Mouse (Mus musculus): ENCODE results near the gene S100pbp. TPM values are rescaled to one million over a fixed set of nuclear protein-coding genes. Genes with fewer than 3 reads are reported as not detected.

S100pbp gene
- polyA plus RNA-seq, 1 experiment from 2014 or later: 25.4 TPM

- H3K27ac ChIP-seq: 0 out of 2 replicates have a peak overlapping the region, but pooled peaks have one; percentile 66
- no peak for ATAC-seq (ENCODE audit: insufficient number of reproducible peaks, insufficient read depth, low FRiP score, low TSS enrichment, low read depth)
- peak overlapping the region; percentile 61 for H3K9ac ChIP-seq
- peak overlapping the region; percentile 56 for H3K4me2 ChIP-seq
- 23% methylated on average over 8 of the region's 8 CpGs for WGBS
- H3K4me1 ChIP-seq: peaks cover 81% of the 10 kb centered on the region
- peak overlapping the region; percentile 33 for H3K4me3 ChIP-seq
- H3K9me3 ChIP-seq: no peaks in the 10 kb centered on the region
- H3K27me3 ChIP-seq: peaks cover 25% of the 10 kb centered on the region
- peaks cover 24% of the 10 kb centered on the region for H3K36me3 ChIP-seq
These were observed 38.5 kb upstream of the S100pbp start for GRCm38 (mm10) chr4:129227985-129228381.

DNA sequence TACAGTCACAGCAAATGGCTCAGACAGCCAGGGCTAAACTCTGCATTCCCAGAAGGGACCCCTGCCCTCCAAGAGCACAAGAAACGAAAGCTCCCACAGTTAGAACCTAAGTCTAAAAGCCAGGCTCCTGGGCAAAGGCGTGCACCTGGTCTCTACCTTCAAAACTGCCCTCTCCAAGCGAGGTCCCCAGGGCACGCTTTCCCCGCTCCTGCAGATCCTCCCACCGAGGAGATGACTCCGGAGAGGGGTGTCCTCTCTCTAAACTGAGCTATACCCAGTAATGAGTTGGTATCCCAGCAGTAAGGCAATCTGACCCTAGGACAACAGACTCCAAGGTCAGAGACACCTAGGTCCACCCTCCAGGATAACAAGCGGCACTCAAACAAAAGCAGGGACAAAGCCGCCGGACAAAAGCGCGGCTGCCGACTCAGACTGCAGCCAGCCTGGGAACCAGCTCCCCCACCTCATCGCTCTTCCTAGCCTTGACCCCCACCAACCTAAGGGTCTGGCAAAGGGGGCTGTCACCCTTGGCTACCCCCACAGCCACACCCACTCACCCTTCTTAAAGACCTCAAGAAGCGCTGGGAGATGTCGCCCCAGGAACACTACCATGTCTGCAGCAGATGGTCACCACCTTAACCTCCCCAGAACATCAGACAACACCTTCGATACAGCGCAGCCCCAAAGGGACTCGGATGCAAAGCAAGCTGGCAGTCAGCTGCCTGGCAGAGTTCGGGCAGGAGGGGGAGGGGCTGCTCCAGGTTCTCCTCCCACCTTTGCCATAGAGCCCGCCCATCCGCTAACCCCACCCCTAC lies 37.9 kb upstream of the S100pbp start:
- WGBS: 8% methylated on average over 22 of the region's 22 CpGs
- H3K4me1 ChIP-seq: peaks cover 79% of the 10 kb centered on the region
- peak overlapping the region; percentile 56 for H3K4me2 ChIP-seq
- no peaks in the 10 kb centered on the region for H3K9me3 ChIP-seq
- H3K27me3 ChIP-seq: peaks cover 31% of the 10 kb centered on the region
- peak overlapping the region; percentile 61 for H3K9ac ChIP-seq
- peak overlapping the region; percentile 66 for H3K27ac ChIP-seq
- ATAC-seq (ENCODE audit: insufficient number of reproducible peaks, insufficient read depth, low FRiP score, low TSS enrichment, low read depth): no peak
- H3K36me3 ChIP-seq: peaks cover 30% of the 10 kb centered on the region
- H3K4me3 ChIP-seq: peak overlapping the region; percentile 33

- peak overlapping the region; percentile 56 for H3K4me2 ChIP-seq
- H3K4me1 ChIP-seq: peaks cover 72% of the 10 kb centered on the region
- ATAC-seq (ENCODE audit: insufficient number of reproducible peaks, insufficient read depth, low FRiP score, low TSS enrichment, low read depth): peak; percentile 29; the same call in 1 of the 2 replicates
- peak overlapping the region; percentile 66; the same call in 1 of the 2 replicates for H3K27ac ChIP-seq
- H3K27me3 ChIP-seq: peaks cover 38% of the 10 kb centered on the region
- H3K36me3 ChIP-seq: peaks cover 38% of the 10 kb centered on the region
- no peaks in the 10 kb centered on the region for H3K9me3 ChIP-seq
- H3K4me3 ChIP-seq: peak overlapping the region; percentile 33
- 14% methylated on average over 5 of the region's 5 CpGs for WGBS
- 0 out of 2 replicates have a peak overlapping the region, but pooled peaks have one; percentile 61 for H3K9ac ChIP-seq
These were observed 37.0 kb upstream of the S100pbp start for GRCm38 (mm10) chr4:129226441-129226963.

DNA sequence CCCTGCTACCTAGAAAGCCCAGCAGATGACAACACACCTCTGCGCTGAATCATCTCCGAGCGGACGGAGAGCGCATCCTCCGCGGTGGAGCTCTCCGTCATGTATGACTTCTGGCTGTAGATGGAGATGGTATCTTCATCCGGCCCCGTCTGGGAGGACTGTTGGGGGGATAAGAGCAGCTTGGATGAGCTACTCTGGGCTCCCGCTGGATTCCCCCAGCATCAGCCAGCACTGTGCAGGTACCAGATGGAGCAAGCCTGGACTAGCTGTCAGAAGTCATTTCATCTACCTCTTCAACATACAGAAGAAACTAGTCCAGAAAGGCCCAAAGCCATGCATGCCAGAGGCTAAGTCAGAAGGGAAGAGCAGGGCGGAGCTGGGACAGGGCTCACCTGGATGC lies 35.8 kb upstream of the S100pbp start:
- Histone ChIP-seq H3K27me3 (peaks cover 38% of the 10 kb centered on the region), H3K4me1 (peaks cover 74% of the 10 kb centered on the region), H3K27ac (peak overlapping the region; percentile 17; the same call in 1 of the 2 replicates), H3K9ac (0 out of 2 replicates have a peak overlapping the region, but pooled peaks have one; percentile 4), H3K4me3 (no peak overlapping the region), H3K9me3 (no peaks in the 10 kb centered on the region), H3K4me2 (peak overlapping the region; percentile 56; the same call in 1 of the 2 replicates), H3K36me3 (peaks cover 50% of the 10 kb centered on the region)
- no peak for ATAC-seq (ENCODE audit: insufficient number of reproducible peaks, insufficient read depth, low FRiP score, low TSS enrichment, low read depth)
- WGBS: 89% methylated on average over 12 of the region's 12 CpGs

GRCm38 (mm10) chr4:129223421-129224281 lies 34.1 kb upstream of the S100pbp start:
- 30% methylated on average over 55 of the region's 55 CpGs for WGBS
- Histone ChIP-seq H3K9ac (peak overlapping the region; percentile 60; the same call in 1 of the 2 replicates), H3K36me3 (peaks cover 64% of the 10 kb centered on the region), H3K27ac (no peak overlapping the region), H3K4me1 (peaks cover 90% of the 10 kb centered on the region), H3K4me2 (peak overlapping the region; percentile 50), H3K9me3 (no peaks in the 10 kb centered on the region), H3K4me3 (peak overlapping the region; percentile 21), H3K27me3 (peaks cover 38% of the 10 kb centered on the region)
- ATAC-seq (ENCODE audit: insufficient number of reproducible peaks, insufficient read depth, low FRiP score, low TSS enrichment, low read depth): no peak

- ATAC-seq (ENCODE audit: insufficient number of reproducible peaks, insufficient read depth, low FRiP score, low TSS enrichment, low read depth): no peak
These were observed 32.7 kb upstream of the S100pbp start for GRCm38 (mm10) chr4:129222019-129222925.

DNA sequence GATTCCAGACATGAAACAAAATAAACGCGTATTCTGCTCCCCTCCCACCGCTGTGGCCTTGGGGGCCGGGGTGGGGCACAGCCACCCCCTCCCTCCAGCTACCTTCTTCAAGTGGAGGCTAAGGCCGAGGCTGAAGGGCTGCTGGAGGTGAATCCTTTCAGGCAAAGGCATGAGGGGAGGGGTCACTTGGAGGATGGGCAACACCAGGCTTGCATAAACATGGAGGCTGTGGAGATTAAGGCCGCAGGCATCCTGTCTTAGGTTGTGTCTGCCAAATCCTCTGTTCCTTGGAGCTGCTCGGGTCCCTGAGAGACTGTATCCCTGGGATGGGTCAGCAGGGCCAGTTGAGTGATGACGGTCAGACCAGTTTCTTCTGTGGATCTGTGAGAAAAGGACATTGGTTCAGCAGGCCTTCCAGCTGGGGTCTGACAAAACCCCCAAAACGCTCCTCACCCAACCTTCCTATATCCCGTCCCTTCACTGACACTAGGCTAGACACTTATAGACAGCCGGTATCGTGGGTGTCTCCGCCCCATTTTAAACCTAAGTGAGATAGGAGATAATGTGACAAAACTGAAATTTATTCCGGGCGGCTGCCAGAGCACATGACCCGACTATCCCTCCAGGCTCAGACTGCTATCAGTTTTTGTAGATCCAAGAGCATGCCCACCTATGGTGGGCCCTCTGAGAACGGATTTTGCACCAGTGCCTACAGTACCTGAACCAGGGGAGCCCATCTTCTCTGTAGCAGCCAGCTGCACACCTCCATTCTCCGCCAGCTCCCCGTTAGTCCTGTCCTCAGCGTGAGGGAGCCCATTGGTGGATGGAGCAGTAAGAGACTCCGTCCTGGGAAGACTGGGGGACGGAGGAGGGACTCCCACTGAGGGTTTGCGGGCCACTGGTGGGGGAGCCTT lies 31.8 kb upstream of the S100pbp start:
- Histone ChIP-seq H3K4me1 (peaks cover 85% of the 10 kb centered on the region), H3K27ac (no peak overlapping the region), H3K4me3 (no peak overlapping the region), H3K9ac (no peak overlapping the region), H3K9me3 (no peaks in the 10 kb centered on the region), H3K27me3 (peaks cover 38% of the 10 kb centered on the region), H3K4me2 (no peak overlapping the region), H3K36me3 (peaks cover 85% of the 10 kb centered on the region)
- no peak for ATAC-seq (ENCODE audit: insufficient number of reproducible peaks, insufficient read depth, low FRiP score, low TSS enrichment, low read depth)
- 74% methylated on average over 23 of the region's 23 CpGs for WGBS

More at GRCm38 (mm10) chr4:129222019-129222925, 32.7 kb upstream of the S100pbp start:
- Histone ChIP-seq H3K4me2 (no peak overlapping the region), H3K4me1 (peaks cover 90% of the 10 kb centered on the region), H3K36me3 (peaks cover 76% of the 10 kb centered on the region), H3K4me3 (no peak overlapping the region), H3K27ac (no peak overlapping the region), H3K27me3 (peaks cover 38% of the 10 kb centered on the region), H3K9me3 (no peaks in the 10 kb centered on the region), H3K9ac (no peak overlapping the region)
- WGBS: 76% methylated on average over 31 of the region's 31 CpGs

DNA sequence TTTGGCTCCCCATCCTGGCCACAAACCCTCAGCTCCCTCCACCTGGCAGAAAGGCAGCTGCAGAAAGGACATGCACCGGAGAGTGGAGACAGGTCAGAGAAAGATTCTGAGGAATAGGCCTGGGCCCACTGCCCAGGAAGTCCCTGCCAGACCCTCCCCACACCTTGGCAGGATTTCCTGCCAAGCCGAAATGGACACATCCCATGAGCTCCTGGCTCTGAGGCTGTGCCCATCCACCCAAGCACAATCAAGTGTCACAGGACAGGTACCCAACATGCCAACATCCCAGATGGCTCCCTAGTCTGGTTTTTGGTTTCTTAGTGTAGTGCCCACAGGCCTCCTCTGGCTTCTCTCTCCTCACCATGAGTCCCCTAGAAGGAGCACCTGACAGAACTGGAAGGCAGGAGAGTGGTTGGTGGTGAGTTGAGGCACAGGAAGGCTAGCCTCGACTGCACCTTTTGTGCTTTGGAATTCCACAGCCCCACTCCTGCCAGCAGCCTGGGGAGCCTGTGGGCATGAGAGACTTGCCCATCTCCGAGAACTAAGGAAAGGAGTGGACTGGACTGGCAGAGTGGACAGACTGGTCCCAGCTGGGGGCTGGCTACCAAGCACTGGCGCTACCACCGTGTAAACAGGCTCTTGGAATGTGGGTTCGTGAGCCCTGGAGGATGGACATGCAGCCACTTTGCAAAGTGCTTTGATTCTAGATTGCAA lies 31.0 kb upstream of the S100pbp start:
- no peak for ATAC-seq (ENCODE audit: insufficient number of reproducible peaks, insufficient read depth, low FRiP score, low TSS enrichment, low read depth)
- no peaks in the 10 kb centered on the region for H3K9me3 ChIP-seq
- H3K4me1 ChIP-seq: peaks cover 77% of the 10 kb centered on the region
- H3K9ac ChIP-seq: 0 out of 2 replicates have a peak overlapping the region, but pooled peaks have one; percentile 22
- H3K36me3 ChIP-seq: peaks cover 90% of the 10 kb centered on the region
- H3K4me3 ChIP-seq: no peak overlapping the region
- H3K27me3 ChIP-seq: peaks cover 36% of the 10 kb centered on the region
- WGBS: 68% methylated on average over 7 of the region's 7 CpGs
- no peak overlapping the region for H3K4me2 ChIP-seq
- H3K27ac ChIP-seq: peak overlapping the region; percentile 89; the same call in 1 of the 2 replicates

GRCm38 (mm10) chr4:129219198-129219597 lies 29.7 kb upstream of the S100pbp start:
- peaks cover 25% of the 10 kb centered on the region for H3K27me3 ChIP-seq
- H3K4me3 ChIP-seq: no peak overlapping the region
- H3K4me2 ChIP-seq: 0 out of 2 replicates have a peak overlapping the region, but pooled peaks have one; percentile 14
- peaks cover 64% of the 10 kb centered on the region for H3K4me1 ChIP-seq
- H3K27ac ChIP-seq: peak overlapping the region; percentile 89
- no peak for ATAC-seq (ENCODE audit: insufficient number of reproducible peaks, insufficient read depth, low FRiP score, low TSS enrichment, low read depth)
- H3K36me3 ChIP-seq: peaks cover 91% of the 10 kb centered on the region
- no peaks in the 10 kb centered on the region for H3K9me3 ChIP-seq
- WGBS: 58% methylated on average over 10 of the region's 10 CpGs
- peak overlapping the region; percentile 11; the same call in 1 of the 2 replicates for H3K9ac ChIP-seq

All from embryonic facial prominence, embryonic 13.5 days (tissue).